Mouse (Mus musculus) T-cell, adult 66 days (primary cell): ENCODE data around the gene AC153137.1. TPM values are rescaled to one million over a fixed set of nuclear protein-coding genes. Genes with fewer than 3 reads are reported as not detected.

Source experiments
- total RNA-seq, 2 experiments: library from RNA; stranded (reverse); gene quantifications; 3 replicates in 1 of 2; 4 replicates in 1 of 2; pipeline ENCODE4 v1.2.4; 2023

The AC153137.1 gene
- not detected for total RNA-seq

GRCm38 (mm10) chr1:30977868-30978267 lies at the start of gene AC153137.1:
TSS of gene AC153137.1 (minus strand) at chr1:30977968.

Other genes with a start within 250 kb of the AC153137.1 start
- 100 to 1,000 TPM; 194 to 222 TPM for gene Phf3, start 104.0 kb downstream of the AC153137.1 start, total RNA-seq
- not detected for gene Lgsn, start 198.4 kb upstream of the AC153137.1 start, total RNA-seq
- not detected for gene 4931428L18Rik, start 244.7 kb upstream of the AC153137.1 start, total RNA-seq
- gene Pih1d3, start 244.9 kb upstream of the AC153137.1 start, total RNA-seq: not detected